Mouse (Mus musculus): ENCODE data around the gene Tmem170b.

Tmem170b gene

DNA sequence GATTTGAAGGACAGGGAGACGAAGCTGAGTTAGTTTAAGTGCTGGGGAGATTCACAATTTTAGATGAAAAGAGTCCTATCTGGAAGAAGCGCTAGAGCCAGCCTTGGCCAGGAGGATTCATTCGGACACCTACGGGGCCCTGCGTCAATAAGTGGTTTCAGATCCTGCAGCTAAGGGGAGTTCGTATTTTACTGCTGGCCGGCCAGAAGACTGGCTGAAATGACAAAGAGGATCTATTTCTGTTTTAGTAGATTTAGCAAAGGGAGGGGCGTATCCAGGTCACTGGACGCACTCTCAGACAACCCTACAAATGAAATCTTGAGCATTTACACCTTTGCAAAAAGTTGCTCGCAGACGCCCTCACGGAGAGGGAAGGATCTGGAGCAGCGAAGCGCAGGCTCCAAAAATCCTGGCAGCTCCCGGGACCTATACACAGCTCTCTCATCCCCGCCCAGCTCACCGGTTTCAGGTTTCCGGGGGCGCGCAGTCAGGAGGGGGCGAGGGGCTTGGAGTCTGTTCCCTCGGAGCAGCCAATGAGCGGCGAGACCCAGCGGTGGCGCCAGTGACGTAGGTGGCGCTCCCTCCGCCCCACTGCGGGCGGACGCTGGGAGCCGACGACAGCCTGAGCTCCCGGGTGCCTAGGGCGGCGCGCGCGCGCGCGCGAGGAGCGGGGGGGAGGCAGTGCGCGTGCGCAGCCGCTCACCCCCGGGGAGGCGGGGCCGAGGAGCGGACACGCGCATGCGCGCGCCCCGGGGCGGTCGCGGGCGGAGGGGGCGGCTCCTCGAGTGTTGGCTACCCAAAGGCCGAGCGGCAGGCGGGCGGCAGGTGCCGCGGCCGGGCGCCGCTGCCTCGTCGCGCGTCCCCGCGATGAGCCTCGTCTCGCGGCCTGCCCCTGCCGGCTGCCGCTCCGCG lies at the start of gene Tmem170b:
Gene Tmem170b, plus strand, starts transcription at position 809 of the 912 bp plus-strand sequence.
- DNase-seq (ENCODE audit: low read depth, low spot score): peak; percentile 90

DNA sequence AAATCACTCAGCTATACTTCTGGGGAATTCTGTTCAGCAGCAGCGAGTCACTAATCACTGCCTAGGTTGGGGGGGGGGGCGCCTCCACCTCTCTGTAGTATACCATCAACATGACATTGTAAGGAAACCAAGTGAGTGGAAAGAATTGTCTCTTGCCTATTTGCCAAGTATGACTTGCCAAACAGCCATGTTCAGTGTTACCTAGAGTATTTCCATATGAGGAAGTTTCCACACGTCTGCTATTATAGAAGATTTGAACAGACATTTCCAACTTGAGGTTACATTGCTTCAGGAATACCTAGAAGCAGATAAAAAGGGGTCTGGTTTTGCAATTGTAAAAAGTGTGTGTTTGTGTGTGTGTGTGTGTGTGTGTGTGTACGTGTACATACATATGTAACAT lies 44.7 kb upstream of the Tmem170b start:
- DNase-seq (ENCODE audit: low read depth, low spot score): no peak

DNA sequence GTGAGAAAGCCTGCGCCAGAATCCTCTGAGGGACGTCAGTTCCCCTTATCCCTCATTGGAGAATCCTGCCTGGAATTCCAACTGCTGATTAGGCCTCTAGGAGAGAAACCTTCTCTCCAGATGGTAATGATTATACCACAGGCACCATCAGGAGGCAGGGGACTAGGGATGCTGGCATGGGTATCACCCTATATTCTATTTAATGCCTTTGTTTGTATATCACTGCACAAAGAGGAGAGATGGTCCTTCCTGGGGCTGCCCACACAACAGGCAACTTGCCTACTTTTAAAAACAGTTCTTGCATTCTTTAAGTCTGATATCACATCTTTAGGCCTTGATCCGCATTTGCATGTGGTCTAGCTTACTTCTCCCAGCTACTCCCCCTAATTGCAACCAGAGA lies 37.3 kb upstream of the Tmem170b start:
- DNase-seq (ENCODE audit: low read depth, low spot score): no peak

DNA sequence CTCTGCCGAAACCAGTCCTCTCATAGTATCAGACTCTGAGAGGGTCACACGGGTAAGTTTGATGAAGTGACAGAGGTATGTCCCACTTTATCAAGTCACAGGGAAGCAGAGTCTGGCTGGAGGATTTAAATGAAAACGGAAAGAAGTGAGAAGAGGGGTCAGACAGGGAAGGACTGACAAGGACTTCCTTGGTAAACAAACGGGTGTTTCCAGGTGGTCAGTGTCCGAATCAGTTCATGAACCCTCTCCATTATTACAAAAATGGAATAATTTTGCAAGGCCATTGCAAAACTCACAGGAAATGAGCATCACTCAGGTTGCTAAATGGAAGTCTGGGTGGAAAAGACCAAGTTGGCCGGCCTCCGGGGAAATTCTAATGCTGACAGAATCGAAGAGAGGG lies 36.8 kb upstream of the Tmem170b start:
- no peak for DNase-seq (ENCODE audit: low read depth, low spot score)

DNA sequence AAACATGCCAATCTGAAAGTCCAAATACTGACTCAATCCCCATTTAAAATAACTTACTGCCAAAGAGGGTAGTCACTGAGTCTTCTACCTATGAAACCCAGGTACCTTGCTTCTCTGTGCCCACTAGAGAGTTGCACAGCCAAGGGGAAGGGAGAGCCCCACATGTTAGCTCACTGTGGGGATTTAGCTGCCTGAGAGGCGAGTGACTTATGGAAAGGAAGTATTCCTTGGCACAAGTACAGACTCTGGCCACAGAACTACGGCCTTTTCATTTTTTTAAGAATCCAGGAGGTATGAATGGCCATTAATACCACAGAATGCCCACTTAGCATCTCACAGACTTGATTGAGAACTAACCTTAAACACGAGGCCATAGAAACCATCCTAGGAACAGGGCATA lies 35.9 kb upstream of the Tmem170b start:
- no peak for DNase-seq (ENCODE audit: low read depth, low spot score)

DNA sequence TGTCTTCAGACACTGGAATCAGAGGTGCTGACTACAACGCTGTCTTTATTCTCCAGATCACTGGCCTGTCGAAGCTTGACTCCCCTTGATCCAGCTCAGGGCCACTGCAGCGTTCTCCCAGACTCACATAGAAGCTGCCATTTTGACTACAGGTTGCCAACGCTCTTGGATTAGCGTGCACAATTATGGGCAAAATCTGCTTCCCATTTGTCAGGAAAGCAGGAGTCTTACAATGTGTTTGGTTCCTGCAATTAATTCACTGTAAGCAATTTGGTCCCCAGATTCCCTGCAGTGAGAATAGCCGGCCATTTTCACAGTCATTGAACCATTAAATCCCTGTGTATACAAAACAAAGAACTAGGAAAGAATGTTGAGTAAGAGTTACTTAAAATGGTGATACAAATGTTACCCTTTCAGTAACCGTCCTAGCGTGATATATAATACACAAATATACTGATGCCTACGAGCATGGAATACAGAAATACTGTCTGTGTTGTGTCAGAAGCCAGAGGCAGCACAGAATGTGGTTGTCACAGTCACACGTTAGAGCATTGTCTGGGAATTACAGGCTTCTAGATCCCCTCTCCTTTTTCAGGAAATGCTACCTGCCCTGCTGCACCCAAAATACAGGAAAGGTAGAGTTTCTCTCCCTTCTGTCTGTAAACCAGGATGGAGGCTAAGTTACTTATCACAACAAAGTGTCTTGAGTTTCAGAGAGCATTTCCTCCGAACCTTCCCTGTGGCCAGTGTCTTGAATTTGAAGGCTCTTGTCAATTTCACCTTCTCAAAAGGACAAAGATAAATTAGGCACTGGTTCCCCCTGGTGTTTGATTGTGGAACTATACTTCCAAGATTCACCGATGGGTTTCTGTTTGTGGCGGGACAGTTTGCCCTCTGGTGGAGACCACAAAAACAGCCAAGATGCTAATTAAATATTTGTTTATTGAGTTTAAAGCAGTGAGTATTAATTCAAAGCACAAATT lies 34.0 kb upstream of the Tmem170b start:
- DNase-seq (ENCODE audit: low read depth, low spot score): peak; percentile 47

DNA sequence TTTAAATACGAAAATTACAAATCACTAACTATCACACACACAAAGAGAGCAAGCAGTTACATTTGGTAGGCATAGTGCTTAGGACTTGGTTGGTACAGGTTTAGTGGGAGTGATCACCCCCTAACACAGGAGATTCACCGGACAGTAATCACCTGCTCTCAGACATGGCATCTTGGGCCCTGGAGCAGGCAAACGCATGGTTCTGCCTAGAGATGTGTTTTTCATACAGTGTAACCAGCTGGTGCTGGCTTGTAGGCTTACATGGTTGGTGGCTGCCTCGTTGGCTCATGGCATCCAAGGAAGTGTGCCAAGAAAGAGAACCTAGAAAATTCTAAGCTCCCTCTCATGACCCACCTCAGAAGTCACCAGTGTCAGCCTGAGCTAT lies 33.4 kb upstream of the Tmem170b start:
- no peak for DNase-seq (ENCODE audit: low read depth, low spot score)

DNA sequence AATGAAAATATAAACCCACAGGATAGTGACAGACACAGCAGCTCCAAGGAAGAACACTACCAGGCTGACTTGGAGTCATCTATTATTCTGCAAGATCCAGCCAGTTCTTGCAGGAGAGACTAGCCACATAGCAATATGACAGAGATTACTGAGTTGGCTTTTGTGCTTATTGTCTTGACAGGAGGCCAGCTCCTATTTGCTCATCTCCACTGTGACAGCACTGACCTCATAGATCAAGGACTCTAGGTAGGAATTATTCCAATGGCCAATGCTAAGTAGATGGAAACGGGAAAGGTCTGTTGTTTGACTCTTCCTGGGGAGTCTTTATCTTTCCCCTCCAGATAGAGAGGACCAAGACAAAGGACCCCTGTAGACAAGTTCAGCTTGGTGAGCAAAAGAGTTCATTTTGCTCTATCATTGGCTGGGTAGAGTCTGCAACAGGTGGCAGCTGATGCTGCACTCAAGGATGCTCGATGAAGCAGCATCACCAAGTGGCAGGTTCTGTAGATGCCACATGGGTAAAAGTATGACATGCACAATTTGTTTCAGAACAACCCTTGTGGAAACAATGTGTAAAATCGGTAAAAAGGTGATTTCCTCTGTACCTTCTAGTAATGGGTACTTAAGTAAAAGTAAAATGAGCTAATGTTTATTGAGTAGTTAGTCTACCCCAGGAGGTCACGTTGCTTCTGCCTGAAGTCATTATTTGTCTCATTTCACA lies 32.4 kb upstream of the Tmem170b start:
- DNase-seq (ENCODE audit: low read depth, low spot score): no peak

DNA sequence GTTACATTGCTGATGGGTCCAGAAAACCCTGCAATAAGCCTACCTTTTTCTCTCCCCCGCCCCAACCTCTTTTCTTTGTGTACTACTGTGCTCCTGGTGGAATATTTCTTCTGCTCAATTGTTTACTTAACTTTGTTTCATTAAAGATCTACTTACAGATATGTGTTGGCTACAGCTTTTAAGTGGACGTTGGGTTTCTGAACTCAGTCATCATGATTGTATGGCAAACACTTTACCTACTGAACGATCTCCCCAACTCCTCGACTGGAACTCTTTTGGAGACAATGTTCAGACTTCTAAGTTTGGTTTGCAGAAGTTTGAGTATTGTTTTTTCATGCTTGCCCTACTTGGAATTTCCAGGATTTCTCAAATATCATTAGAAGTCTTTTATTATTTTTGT lies 24.6 kb upstream of the Tmem170b start:
- DNase-seq (ENCODE audit: low read depth, low spot score): no peak

DNA sequence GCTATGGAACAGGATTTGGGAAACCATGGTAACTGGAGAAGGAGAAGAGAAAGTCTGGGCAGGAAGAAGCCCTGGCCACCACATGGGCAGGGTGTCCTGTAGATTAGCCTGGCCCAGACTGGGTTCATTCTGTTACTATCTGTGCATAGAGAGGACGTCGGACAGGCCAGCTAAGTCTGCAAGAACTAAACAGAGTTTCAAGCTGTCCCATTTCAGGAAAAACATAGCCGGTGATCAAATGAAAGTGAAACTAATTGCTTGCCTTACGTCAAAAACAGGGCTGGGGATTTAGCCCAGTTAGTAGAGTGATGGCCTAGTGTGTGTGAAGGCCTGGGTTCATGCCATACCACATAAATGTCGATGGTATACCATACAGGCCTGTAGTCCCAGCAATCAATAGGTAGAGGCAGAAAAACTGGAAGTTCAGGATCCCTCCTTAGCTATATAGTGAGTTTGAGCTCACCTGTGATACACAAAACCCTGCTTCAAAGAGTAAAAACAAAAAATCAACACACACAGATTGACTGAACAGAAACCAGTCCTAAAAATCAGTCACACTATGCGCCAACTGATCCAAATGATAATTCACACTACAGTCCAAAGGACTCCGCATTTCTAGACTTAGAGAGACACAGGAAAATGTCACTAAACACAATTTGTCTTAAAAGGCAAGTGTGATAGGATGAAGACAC lies 21.9 kb upstream of the Tmem170b start:
- DNase-seq (ENCODE audit: low read depth, low spot score): no peak

DNA sequence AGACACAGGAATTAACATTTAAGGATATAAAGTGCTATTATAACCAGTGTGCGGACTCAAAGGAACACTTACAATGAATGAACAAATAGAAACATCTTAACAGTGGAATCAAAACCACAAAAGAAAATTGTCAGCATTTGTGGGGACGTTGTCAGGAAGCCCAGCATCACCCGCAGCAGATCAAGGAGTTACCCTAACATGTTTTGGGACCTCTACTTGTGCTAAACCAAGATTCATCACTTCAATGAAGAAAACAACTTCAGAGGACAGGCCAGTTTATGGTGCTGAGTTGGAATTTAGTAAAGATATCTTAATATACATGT lies 21.4 kb upstream of the Tmem170b start:
- DNase-seq (ENCODE audit: low read depth, low spot score): no peak

DNA sequence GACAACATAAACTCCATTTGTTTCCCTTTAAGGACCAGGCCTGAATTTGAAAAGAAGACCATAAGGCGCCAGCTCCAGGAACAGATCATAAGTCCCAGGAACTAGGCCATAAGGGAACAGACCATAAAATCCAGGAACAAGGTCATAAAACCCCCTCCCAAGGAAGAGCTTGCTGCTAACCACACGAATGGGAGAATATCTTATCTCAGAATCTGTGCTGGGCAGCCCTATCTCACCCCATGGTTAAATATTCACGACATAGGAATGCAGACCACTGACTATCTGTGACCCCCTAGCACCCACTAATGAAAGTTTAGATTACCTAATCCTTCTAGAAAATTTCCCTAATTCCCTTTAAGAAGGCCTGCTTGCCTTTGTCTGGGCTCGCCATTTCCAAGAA lies 20.8 kb upstream of the Tmem170b start:
- DNase-seq (ENCODE audit: low read depth, low spot score): no peak

DNA sequence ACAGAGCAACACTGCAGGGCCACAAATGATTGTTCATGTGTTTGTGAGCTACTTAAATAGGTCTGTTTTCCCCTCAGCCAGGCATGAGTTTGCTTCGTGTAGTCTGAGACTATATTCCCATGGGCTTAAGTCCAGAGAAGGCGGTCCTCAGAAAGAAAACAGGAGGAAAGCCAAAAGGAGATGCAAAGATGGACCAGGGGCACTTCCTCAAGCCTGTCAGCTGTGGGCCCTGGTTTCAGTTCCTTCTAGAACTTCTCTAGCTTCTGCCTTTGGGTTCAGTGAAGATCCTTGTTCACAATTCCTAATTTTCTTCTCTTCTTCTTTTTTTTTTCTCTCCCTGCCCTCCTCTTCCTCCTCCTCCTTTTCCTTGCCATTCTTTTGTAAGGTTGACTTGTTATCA lies 9.0 kb upstream of the Tmem170b start:
- DNase-seq (ENCODE audit: low read depth, low spot score): no peak

DNA sequence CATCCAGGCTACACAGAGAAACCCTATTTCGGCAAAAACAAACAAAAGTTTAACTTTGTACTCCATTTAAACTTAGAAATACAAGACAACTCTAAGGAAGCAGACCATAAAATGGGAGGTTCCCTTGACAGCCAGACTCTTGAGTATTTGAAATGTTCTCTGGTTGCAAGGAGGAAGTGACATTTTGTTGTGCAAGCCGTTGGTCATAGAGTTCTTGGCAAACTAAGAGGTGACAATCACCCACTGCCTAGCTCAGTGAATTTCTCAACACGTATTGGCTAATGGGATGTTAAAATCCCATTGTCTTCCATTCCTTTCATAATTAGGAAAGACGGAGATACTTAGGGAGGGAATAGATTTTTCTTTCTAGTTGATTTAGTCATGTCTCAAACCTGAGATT lies 5.7 kb upstream of the Tmem170b start:
- DNase-seq (ENCODE audit: low read depth, low spot score): no peak

DNA sequence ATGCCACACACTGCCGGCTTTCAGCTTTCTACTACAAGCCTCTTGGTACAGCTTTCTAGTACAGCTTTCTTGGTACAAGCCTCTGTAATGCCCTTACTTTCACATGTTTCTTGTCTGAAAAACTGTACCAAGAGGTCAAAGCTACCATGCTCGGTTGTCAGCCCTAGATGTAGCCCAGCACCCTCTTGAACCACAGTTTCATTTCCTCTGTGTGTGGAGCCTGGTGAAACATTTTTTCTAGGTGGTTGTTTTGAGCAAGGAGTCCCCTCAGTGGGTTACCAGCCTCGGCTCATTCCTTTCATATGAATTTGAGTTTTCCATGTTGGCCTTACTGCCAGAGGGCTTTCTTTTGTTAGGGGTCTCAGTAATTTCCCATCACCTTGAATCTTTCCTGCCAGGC lies 4.7 kb upstream of the Tmem170b start:
- no peak for DNase-seq (ENCODE audit: low read depth, low spot score)

DNA sequence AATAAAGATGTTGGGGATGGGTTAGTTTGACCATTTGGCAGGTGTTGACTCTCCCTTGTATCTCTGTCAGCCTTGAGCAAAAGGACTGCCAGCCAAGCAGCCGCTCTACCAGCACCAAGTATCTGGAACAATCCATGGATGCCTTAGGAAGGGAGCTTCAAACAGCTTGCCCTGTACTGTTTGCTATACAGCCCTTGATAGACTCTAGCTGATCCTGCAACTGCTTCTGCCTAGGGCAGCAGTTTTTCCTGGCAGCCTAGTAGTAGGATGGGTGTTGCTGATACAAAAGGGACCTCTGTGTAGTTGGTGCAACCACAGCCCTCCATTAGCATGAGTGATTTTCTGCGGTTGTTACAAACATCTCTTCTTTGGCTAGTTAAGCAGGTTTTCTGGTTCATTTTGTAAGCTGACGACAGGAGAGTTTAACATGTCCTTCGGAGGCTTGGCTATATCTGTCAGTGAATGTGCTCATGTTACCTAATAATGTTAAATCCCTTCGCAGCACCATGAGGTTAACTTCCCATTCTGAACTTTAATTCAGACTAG lies 1.7 kb upstream of the Tmem170b start:
- DNase-seq (ENCODE audit: low read depth, low spot score): no peak

DNA sequence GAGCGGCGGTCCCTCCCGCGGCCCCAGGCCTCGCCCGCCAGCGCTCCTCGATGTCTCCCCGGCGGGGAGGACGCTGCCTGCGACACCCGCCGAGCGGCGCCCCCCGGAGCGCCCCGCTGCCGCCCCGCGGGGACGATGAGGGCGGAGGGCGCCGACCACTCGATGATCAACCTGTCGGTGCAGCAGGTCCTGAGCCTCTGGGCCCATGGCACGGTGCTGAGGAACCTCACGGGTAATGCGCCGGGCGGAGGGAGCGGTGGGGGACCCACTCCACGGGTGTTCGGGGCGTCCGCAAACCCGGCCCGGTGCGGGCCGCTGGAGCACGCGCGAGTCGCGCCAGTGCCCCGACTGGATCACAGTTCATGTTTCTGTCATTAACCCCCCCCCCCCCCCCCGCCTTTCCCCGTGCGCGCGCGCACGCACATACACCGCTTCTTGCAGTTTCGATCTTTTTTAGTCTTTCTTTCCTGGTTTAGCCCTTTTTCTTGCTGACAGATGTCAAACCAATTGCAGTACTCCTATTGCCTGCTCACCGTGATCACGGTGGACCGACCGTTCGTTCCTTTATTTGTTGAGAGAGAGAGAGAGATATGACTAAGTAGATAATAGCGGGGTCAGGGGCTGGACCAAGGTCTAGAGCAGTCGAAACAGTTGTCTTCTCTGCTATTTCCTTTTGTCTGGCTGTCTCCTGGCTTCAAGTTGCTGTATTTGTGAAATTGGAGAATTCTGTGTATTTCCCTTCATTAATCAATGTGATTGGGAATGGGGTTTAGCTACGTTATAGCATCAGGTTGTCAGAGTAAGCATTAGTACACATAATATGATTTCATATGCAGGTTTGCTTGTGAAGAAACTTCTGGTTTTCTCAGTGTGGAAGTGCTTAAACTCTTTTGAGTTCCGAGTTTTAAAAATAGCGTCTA lies 634 bp downstream of the Tmem170b start:
- no peak for DNase-seq (ENCODE audit: low read depth, low spot score)

DNA sequence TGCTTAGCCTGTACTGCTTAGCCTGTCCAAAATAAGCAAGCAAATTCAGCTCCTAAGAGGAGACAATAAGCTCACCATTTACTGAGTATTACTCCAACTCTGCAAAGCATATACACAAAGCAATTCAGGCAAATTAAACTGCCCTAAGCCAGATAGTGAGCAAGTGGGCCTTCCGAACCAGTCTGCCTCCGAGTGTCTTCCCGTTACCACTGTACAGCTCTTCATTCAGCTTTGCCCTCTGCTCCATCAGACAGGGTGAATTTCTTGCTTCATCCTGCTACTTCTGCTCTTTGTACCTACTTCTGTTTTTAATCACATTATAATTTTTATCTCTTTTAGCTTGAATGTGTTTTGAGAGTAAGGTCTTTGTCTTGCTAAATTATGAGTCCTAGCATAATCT lies 1.9 kb downstream of the Tmem170b start:
- no peak for DNase-seq (ENCODE audit: low read depth, low spot score)

DNA sequence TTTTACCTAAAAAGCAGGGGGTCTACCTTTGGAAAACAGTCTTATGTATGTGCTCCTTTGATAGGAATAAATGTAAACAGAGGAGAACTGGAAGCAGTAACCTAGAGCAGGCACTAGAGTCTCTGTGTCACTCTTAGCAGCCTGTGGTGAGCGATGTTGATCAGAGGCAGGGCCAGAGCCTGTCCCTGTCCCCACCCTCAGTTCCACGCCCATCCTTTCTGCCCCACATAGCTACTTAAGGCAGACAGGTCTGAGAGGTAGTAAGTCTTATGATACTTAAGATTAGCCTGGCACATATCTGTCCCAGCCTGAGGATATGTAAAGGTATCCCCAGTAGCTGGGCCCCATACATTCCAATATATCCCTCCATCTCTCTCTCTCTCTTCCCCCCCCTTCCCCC lies 2.9 kb downstream of the Tmem170b start:
- no peak for DNase-seq (ENCODE audit: low read depth, low spot score)

DNA sequence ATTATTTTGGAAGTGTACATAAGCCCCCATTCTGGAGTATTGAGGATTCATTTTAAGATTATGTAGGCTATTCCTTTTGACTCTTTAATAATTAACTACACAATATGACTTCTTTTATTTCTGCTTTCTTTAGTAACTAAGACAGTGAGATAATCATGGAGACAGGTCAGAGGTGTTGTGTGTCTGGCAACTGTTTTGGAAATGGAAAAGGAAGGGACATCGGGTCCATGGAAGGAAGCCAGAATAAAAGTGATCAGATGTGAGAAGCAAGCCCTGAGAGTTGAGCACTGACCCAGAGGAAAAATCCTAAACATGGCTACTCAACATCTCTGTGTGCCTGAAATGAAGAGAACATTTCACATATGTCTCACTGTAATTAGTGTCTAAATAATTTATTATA lies 5.3 kb downstream of the Tmem170b start:
- no peak for DNase-seq (ENCODE audit: low read depth, low spot score)
